Mouse (Mus musculus) adrenal gland, postnatal 36 days (tissue): ENCODE data around the gene Ccdc51. TPM values are rescaled to one million over a fixed set of nuclear protein-coding genes. Genes with fewer than 3 reads are reported as not detected.
A peak's percentile ranks its signal among the peaks of the same experiment; 100 is the strongest.

Experiments
- DNase-seq, 2 experiments: peaks; one replicate each; pipeline ENCODE4 v3.0.0; 2021; ENCODE audit warnings: mixed read lengths in 1 of 2
- total RNA-seq, 2 experiments: library from RNA; stranded (reverse); gene quantifications; 2 replicates each; pipeline ENCODE4 v1.2.3; 2021

Ccdc51 gene
- total RNA-seq, 2 experiments from 2014 or later, result 15.6 to 20.1 TPM

DNA sequence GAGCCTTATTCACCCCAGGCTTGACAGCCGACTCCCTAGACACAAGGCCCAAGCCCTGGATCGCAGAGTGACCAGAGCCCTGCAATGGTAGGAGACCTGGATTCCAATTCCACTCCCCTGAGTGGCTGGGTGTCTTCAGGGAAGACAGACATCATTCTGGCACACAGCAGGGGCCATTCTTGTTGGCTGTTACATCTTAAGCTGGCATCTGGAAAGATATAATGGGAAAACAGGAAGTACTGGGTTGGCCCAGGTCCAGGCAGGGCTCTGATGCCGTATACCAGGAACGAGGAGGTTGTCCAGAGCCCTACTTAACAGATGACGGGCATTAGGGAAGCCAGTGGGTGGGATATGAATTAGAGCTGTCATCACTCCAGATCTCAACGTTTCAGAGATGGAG, 41.0 kb downstream of the Ccdc51 start:
- DNase-seq, result peak in 1 of 2 experiments; percentile 45

DNA sequence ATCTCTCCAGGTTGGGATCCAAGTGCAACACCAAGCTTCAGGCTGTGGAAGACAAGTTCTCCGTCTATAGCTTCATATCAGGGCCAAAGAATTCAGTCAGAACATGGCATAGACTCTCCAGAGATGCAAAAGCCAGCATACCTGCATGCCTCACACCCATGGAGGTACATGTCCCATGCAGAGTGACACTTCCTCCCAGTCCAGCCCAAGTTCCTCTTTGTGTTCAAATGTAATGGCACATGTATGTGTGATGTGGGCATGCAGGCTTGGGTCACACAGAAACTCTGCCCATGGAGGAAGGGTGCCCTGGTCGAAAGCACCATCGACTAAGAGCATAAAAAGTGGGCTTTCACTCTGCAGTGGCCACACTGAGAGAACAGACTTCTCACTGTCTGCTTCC, 41.9 kb downstream of the Ccdc51 start:
- no peak for DNase-seq

DNA sequence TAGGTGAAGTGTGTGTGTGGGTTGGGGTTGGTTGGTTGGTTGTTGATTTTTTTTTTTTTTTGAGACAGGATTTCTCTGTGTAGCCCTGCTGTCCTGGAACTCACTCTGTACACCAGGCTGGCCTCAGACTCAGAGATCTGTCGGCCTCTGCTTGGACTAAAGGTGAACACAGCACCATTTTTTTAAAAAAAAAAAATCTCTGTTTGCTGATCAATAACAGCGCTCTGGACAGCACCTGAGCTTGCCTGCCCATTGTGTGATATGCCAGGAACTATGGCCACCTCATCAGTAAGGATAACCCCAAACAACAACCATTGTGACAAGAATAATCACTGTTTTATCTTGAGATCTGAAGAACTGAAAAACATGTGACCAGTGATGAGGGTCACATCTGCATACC, 42.8 kb downstream of the Ccdc51 start:
- DNase-seq, result no peak

DNA sequence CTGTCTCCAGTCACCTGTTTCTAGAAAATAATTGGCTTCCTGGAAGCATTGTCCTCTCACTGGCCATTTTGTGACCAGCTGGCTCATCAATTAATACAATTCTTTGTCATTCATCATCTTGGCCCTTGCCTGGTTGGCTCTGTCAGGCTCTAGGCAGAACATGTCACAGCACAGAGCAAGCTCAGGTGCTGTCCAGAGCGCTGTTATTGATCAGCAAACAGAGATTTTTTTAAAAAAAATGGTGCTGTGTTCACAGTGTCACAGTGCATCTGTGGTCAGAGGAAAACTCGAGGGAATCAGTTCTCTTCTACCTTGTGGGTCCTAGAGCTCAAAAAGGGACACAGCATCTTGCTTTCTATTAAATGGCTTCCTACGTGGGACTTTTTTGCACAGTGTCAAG, 43.2 kb downstream of the Ccdc51 start:
- no peak for DNase-seq

DNA sequence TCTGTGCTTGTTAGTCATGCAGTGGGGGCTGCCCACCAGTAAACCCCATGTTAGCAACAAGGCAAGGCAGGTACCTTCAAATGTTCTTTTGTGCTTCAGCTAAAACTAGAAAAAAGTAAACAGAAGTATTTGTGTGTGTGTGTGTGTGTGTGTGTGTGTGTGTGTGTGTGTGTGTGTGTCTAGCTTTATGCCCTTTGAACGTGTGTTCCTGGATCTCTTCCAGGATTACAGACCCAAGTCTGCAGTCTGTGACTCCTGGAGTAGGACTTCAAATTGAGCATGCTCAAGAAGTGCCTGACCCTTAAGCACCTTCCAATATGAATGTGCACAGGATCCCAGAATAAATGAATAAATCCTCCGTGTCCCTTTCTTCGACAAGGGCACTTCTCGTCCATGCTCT, 44.8 kb downstream of the Ccdc51 start:
- no peak for DNase-seq

DNA sequence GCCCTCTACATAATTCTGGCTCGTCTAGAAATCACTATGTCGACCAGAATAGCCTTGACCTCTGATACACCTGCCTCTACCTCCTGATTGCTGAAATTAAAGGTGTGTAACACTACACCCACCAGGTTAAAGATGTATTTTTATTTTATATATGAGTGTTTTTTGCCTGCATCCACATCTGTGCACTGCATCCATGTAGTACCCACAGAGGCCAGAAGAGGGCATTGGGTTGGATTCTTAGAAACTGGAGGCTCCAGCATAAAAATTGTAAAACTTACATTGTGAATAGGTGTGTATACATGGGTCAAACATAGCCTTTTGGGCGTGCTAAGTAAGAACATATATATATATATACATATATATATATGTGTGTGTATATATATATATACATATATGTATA, 45.9 kb downstream of the Ccdc51 start:
- DNase-seq, result peak; percentile 60 to 66

DNA sequence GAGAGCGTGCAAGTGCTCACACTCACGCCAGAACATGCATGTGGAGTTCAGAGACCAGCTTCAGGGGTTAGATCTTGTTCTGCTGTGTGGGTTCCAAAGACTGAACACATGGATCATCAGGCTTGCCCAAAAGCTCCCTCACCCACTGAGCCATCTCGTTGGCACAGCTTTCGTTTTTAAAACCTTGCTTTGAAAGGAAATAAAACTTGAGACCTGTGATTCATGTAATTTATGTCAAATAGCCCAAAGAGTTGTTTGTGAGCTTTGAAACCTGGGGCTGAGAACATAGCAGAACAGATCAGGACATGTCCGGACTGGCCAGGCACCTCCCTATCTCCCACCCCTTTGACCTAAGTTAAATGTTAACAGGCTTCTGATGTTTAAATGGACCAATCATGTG, 47.8 kb downstream of the Ccdc51 start:
- DNase-seq, result peak in 1 of 2 experiments; percentile 13

DNA sequence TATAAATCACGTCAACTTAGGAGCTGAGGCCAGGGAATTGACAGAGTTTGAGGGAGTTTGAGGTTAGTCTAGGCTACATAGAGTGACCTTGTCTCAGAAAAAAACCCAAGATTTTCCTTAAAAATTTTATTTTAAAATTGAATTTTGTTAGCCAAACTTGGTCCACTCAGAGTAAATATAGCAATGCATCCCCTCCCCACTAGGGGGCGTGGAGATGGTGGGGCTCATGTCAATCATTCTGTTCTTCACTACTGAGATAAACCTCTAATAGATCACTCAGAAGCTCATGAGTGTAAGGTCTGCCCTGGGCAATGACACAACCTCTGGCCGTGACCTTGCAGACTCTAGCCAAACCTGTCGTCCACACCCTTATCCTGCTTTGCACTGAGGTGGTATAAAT, 58.1 kb downstream of the Ccdc51 start:
- DNase-seq, result peak in 1 of 2 experiments; percentile 15

Other genes with a start within 250 kb of the Ccdc51 start
- 10 to 100 TPM in 1 of 2 experiments, 1 to 10 TPM in 1; 8.5 to 10.9 TPM for gene Slc26a6, start 229.2 kb upstream of the Ccdc51 start, total RNA-seq
- gene Tmem89, start 167.9 kb upstream of the Ccdc51 start, total RNA-seq, result not detected
- gene Uqcrc1, start 145.9 kb upstream of the Ccdc51 start, total RNA-seq, result 100 to 1,000 TPM; 632 to 663 TPM
- gene Col7a1, start 128.9 kb upstream of the Ccdc51 start, total RNA-seq, result 1 to 10 TPM; 3.9 to 6.0 TPM
- 1 to 10 TPM in 1 of 2 experiments, not detected in 1; 1.1 TPM for gene Ucn2, start 96.5 kb upstream of the Ccdc51 start, total RNA-seq
- 10 to 100 TPM in 1 of 2 experiments, 1 to 10 TPM in 1; 4.8 to 13.2 TPM for gene Pfkfb4, start 90.7 kb upstream of the Ccdc51 start, total RNA-seq
- 100 to 1,000 TPM; 122 to 128 TPM for gene Shisa5, start 43.9 kb upstream of the Ccdc51 start, total RNA-seq
- gene Trex1, start 22.8 kb upstream of the Ccdc51 start, total RNA-seq, result 10 to 100 TPM; 19.7 to 23.4 TPM
- gene Atrip, start 8.4 kb upstream of the Ccdc51 start, total RNA-seq, result 10 to 100 TPM; 16.3 to 18.3 TPM
- gene Tma7, start 94 bp downstream of the Ccdc51 start, total RNA-seq, result 100 to 1,000 TPM; 384 to 426 TPM
- gene Plxnb1, start 12.9 kb downstream of the Ccdc51 start, total RNA-seq, result 100 to 1,000 TPM in 1 of 2 experiments, 10 to 100 TPM in 1; 82.7 to 123 TPM
- gene Fbxw21, start 79.5 kb downstream of the Ccdc51 start, total RNA-seq, result not detected
- gene Fbxw13, start 113.5 kb downstream of the Ccdc51 start, total RNA-seq, result not detected
- not detected for gene Fbxw20, start 152.3 kb downstream of the Ccdc51 start, total RNA-seq
- not detected for gene Fbxw14, start 205.2 kb downstream of the Ccdc51 start, total RNA-seq